Mouse (Mus musculus): ENCODE data around the gene Elmo3. TPM values are rescaled to one million over a fixed set of nuclear protein-coding genes. Genes with fewer than 3 reads are reported as not detected.
A peak's percentile ranks its signal among the peaks of the same experiment; 100 is the strongest.

Elmo3 gene
- total RNA-seq, 2 experiments from 2014 or later: 0.61 to 0.64 TPM

GRCm38 (mm10) chr8:105348450-105349095 is 43.2 kb downstream of the Elmo3 start, which contains the start of gene Slc9a5:
Gene Slc9a5, plus strand, starts transcription at chr8:105348843.
- DNase-seq (ENCODE audit: extremely low spot score in 1 of 2, low spot score in 1 of 2): peak in 1 of 2 experiments; percentile 34

- peak in 1 of 2 experiments; percentile 36 for DNase-seq (ENCODE audit: extremely low spot score in 1 of 2, low spot score in 1 of 2)
Observed at GRCm38 (mm10) chr8:105349096-105349771, 43.8 kb downstream of the Elmo3 start.

GRCm38 (mm10) chr8:105350186-105350585 is 44.8 kb downstream of the Elmo3 start:
- DNase-seq (ENCODE audit: extremely low spot score in 1 of 2, low spot score in 1 of 2): no peak

GRCm38 (mm10) chr8:105353583-105354135 is 48.3 kb downstream of the Elmo3 start:
- DNase-seq (ENCODE audit: extremely low spot score in 1 of 2, low spot score in 1 of 2): no peak

GRCm38 (mm10) chr8:105354549-105354948 is 49.1 kb downstream of the Elmo3 start:
- no peak for DNase-seq (ENCODE audit: extremely low spot score in 1 of 2, low spot score in 1 of 2)

GRCm38 (mm10) chr8:105355179-105356024 is 50.0 kb downstream of the Elmo3 start:
- DNase-seq (ENCODE audit: extremely low spot score in 1 of 2, low spot score in 1 of 2): no peak

GRCm38 (mm10) chr8:105356681-105357080 is 51.3 kb downstream of the Elmo3 start:
- no peak for DNase-seq (ENCODE audit: extremely low spot score in 1 of 2, low spot score in 1 of 2)

GRCm38 (mm10) chr8:105359208-105359607 is 53.8 kb downstream of the Elmo3 start:
- no peak for DNase-seq (ENCODE audit: extremely low spot score in 1 of 2, low spot score in 1 of 2)

GRCm38 (mm10) chr8:105359646-105360045 is 54.2 kb downstream of the Elmo3 start:
- no peak for DNase-seq (ENCODE audit: extremely low spot score in 1 of 2, low spot score in 1 of 2)

Small RNAs within 50 kb of the gene (microRNA-seq; reads per million reads assigned to microRNA genes)
- gene Gm27320 (0 reads per million in 2 experiments), gene Mir328 (10,246 to 11,644 reads per million in 2 experiments)

Other genes with a start within 250 kb of the Elmo3 start
- not detected for gene Ces3b, start 221.8 kb upstream of the Elmo3 start, total RNA-seq (2021)
- gene Ces4a, start 173.8 kb upstream of the Elmo3 start, total RNA-seq (2021): not detected
- 10 to 100 TPM; 22.0 to 22.1 TPM for gene Cbfb, start 134.9 kb upstream of the Elmo3 start, total RNA-seq (2021)
- gene D230025D16Rik, start 80.5 kb upstream of the Elmo3 start, total RNA-seq (2021): 10 to 100 TPM; 35.4 to 36.4 TPM
- 1 to 10 TPM; 4.0 to 4.4 TPM for gene B3gnt9, start 50.4 kb upstream of the Elmo3 start, total RNA-seq (2021)
- 10 to 100 TPM in 1 of 2 experiments, 1 to 10 TPM in 1; 4.6 to 10.9 TPM for gene Tradd, start 41.0 kb upstream of the Elmo3 start, total RNA-seq (2021)
- under 1 TPM; 0.69 to 0.94 TPM for gene Fbxl8, start 41.0 kb upstream of the Elmo3 start, total RNA-seq (2021)
- gene Hsf4, start 35.8 kb upstream of the Elmo3 start, total RNA-seq (2021): 1 to 10 TPM; 4.1 to 5.0 TPM
- gene Nol3, start 29.5 kb upstream of the Elmo3 start, total RNA-seq (2021): 1 to 10 TPM; 6.8 to 7.8 TPM
- gene 4931428F04Rik, start 15.7 kb upstream of the Elmo3 start, total RNA-seq (2021): 10 to 100 TPM; 21.7 to 24.4 TPM
- gene Exoc3l, start 9.5 kb upstream of the Elmo3 start, total RNA-seq (2021): 1 to 10 TPM in 1 of 2 experiments, under 1 TPM in 1; 0.98 to 1.3 TPM
- 10 to 100 TPM; 31.4 to 34.7 TPM for gene E2f4, start 7.9 kb upstream of the Elmo3 start, total RNA-seq (2021)
- gene Lrrc29, start 20.7 kb downstream of the Elmo3 start, total RNA-seq (2021): 1 to 10 TPM; 4.0 to 9.2 TPM
- gene Tmem208, start 20.8 kb downstream of the Elmo3 start, total RNA-seq (2021): 10 to 100 TPM; 40.7 to 45.2 TPM
- gene Fhod1, start 42.4 kb downstream of the Elmo3 start, total RNA-seq (2021): 1 to 10 TPM; 1.7 to 2.8 TPM
- gene Slc9a5, start 43.2 kb downstream of the Elmo3 start, total RNA-seq (2021): 10 to 100 TPM; 12.5 to 13.4 TPM
- gene Plekhg4, start 67.7 kb downstream of the Elmo3 start, total RNA-seq (2021): 1 to 10 TPM in 1 of 2 experiments, under 1 TPM in 1; 0.49 to 1.1 TPM
- not detected for gene Kctd19, start 107.9 kb downstream of the Elmo3 start, total RNA-seq (2021)
- gene Lrrc36, start 108.0 kb downstream of the Elmo3 start, total RNA-seq (2021): under 1 TPM; 0.34 to 0.59 TPM
- gene Tppp3, start 165.9 kb downstream of the Elmo3 start, total RNA-seq (2021): 10 to 100 TPM; 26.7 to 33.7 TPM
- gene Zdhhc1, start 191.3 kb downstream of the Elmo3 start, total RNA-seq (2021): 10 to 100 TPM; 27.6 to 34.0 TPM
- under 1 TPM in 1 of 2 experiments, not detected in 1; 0.15 TPM for gene Hsd11b2, start 213.2 kb downstream of the Elmo3 start, total RNA-seq (2021)